Mouse (Mus musculus) gastrocnemius, adult 18-20 months (tissue): ENCODE data around the gene Btbd9. TPM values are rescaled to one million over a fixed set of nuclear protein-coding genes. Genes with fewer than 3 reads are reported as not detected.

Experiments
- DNase-seq: peaks from one replicate; pipeline ENCODE4 v3.0.0; 2021; ENCODE audit warnings: low spot score
- total RNA-seq, 2 experiments: library from RNA; stranded (reverse); gene quantifications; 2 replicates each; pipeline ENCODE4 v1.2.3; 2021

The Btbd9 gene
- total RNA-seq, 2 experiments from 2014 or later, result 11.5 to 15.2 TPM

GRCm38 (mm10) chr17:30604296-30604695, 28.0 kb upstream of the Btbd9 start:
- no peak for DNase-seq

DNA sequence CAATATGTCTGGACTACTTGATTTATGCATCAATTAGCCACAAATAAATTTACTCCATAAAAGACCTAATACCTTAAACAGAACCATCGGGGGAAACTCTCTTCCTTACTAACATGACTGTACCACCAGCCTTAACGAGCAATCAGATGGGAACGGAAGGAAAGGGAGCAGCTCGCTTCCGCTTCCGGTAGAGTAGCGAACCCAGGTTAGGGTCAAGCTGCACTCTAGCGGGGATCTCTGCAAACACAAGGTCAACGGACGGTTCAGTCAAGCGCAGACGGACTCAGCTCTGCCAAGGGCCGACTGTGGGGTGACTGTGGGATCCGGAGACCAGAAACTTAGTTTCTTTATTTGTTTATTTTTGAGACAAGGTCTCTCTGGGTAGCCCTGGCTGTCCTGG, 25.9 kb upstream of the Btbd9 start:
- DNase-seq, result no peak

GRCm38 (mm10) chr17:30598300-30598699, 22.0 kb upstream of the Btbd9 start:
- DNase-seq, result no peak

GRCm38 (mm10) chr17:30597786-30598185, 21.5 kb upstream of the Btbd9 start:
- DNase-seq, result no peak

- no peak for DNase-seq
Observed at GRCm38 (mm10) chr17:30594846-30595245, 18.6 kb upstream of the Btbd9 start.

DNA sequence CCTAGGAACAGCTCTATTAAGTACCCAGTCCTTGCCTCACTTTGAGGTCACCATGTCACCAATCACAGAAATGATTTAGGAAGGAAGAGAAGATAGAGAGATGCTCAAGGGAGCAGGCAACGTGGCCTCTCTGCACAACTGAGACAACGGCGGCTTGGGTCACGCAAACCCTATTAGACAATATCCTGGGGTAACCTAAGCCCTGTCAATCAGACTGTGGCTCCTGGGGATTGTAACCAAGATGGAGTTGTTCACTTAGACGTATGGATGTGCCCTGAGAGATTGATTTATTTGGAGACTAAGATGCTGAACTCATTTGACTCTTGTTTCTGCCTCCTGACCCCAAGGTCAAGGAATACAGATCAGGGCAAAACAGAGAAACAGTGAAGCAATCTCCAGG, 18.1 kb upstream of the Btbd9 start:
- no peak for DNase-seq

DNA sequence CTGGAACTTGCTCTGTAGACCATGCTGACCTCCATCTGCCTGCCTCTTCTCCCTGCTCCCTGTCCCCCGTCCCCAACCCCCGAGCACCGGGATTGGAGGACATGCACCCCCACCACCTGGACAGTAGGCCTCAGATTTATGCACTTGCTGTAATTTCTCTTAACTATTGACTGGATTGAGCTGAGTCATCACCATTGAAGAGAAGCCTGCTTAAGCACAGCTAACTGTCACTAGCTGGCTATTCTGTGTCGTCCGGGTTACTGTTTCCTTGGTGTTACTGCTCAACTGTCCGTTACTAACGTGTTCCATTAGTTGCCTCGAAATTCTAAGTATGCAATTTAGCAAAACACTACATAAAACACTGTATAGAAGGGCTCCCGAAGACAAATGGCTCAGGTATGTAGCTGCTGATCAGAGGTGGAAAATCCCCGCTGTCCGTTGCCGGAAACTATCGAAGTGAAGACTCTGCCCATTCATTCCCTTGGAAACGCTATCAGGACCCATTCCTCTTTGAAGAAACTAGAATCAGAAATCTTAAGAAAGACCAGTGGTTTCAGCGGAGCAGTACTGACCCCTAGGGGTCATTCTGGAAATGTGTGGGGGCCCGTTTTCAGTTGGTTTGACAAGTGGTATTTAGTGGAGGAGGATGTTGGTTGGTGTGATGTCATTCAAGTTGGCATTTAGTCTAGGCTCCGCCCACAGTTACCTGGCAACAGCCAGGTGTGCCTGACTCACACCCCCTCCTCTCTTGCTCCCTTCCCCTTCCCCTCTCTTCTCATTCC, 14.3 kb upstream of the Btbd9 start:
- peak; percentile 40 for DNase-seq

- no peak for DNase-seq
Observed at GRCm38 (mm10) chr17:30583258-30584001, 7.1 kb upstream of the Btbd9 start.

DNA sequence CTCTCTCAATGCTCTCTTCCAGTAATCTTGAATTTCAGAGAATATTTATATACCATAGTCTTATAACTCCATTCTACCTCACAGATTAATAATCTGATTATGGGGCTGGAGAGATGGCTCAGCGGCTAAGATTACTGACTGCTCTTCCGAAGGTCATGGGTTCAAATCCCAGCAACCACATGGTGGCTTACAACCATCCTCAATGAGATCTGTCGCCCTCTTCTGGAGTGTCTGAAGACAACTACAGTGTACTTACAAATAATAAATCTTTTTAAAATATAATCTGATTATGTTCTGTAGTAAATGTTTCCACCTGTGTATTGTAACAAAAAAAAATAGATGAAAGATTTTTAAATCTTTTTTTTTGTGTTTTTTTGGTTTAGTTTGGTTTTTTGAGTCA, 6.0 kb upstream of the Btbd9 start:
- DNase-seq, result no peak

- DNase-seq, result no peak
Observed at GRCm38 (mm10) chr17:30581201-30581600, 4.9 kb upstream of the Btbd9 start.

- DNase-seq, result no peak
Observed at GRCm38 (mm10) chr17:30580781-30581180, 4.5 kb upstream of the Btbd9 start.

- no peak for DNase-seq
Observed at GRCm38 (mm10) chr17:30576946-30577345, 658 bp upstream of the Btbd9 start.

GRCm38 (mm10) chr17:30575121-30575904, 975 bp downstream of the Btbd9 start:
- peak; percentile 38 for DNase-seq

DNA sequence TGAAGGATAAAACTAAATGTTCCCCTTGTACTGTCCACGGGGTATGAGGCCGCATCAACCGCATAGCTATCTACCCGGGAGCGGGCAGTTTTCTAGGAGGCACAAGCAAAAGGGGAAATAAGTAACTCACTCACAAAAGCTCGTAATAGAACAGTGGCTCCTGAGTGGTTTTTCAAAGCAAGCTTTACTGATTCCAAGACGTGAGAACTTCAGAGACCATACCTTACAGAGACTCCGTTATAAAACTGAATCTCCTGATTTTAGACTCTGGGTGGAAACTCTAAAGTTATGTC, 1.6 kb downstream of the Btbd9 start:
- DNase-seq, result no peak

- no peak for DNase-seq
Observed at GRCm38 (mm10) chr17:30573990-30574782, 2.1 kb downstream of the Btbd9 start.

DNA sequence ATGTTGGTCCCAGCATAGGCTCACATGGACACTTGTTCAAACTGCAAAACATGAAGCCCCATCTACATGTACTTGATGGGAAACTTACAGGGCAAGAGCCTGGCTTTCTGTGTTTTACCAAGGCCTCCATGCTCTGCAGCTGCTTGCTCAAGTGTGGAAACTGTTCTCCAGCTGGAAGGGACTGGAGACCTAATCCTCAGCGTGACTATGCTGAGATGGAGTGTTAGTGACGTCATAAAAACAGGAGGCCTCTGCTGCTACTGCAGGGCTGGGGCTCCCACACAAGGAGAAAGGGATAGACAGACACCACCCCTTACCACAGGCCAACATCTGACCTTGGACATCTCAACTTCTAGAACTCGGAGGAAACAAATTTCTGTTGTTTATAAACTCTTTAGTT, 5.3 kb downstream of the Btbd9 start:
- no peak for DNase-seq

- no peak for DNase-seq
Observed at GRCm38 (mm10) chr17:30570173-30570572, 6.1 kb downstream of the Btbd9 start.

DNA sequence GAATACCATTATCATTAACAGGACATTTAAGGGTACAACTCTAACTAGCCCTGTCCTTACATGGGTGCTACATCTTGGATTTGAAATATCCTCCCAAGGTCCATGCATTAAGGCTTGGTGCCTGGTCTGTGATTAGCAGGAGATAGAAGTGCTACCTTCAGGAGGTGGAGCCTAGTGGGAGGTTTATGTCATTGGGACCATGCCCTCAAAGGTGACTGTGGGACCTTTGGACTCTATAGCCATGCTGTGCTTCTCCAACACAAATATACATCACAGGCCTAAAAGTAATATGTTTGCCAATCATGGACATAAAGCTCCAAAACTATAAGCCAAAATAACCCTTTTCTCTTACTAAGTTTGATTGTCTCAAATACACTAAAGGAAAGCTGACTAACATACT, 7.8 kb downstream of the Btbd9 start:
- no peak for DNase-seq

DNA sequence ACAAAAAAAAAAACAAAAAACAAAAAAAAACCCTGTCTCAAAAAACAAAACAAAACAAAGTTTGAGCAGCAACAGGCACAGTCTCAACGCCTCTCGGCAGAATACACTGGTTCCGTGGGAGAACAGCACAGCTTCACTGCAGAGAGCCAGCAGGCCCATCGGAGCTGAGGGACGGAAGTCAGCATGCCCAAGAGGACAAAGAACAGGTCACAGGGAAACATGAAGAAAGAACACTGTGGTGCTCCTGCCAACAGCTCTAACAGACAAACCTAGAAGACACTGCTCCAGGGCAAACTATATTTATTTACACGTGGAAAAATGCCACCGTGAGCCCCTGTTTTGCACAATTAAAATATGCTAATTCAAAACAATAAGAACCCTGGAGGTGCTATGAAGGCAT, 11.3 kb downstream of the Btbd9 start:
- no peak for DNase-seq

GRCm38 (mm10) chr17:30564407-30564806, 11.9 kb downstream of the Btbd9 start:
- no peak for DNase-seq

DNA sequence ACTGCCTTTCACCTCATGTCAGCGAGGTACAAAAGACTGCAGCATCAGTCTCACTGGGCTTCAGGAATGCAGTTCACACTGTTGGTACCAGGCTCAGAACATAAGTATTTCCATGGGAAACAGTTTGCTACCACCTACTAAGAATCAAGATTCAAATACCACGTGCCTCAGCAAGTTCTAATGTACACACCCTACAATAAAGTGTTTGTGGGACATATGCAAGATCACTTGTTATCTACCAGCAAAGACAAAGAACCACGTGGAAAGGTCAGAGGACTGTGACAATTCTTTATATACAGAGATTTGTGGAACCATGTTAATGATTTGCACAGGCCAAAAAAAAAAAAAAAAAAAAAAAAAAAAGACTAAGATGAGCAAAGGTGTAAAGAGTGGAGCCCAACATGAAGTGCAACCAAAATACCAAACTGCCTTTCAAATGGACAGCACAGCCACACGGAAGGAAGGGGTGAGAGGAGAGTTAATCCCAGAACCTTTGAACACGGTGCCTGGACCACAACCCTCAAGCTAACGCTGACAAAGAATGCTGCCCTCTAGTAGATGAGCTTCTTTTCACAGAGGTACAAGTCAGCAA, 12.7 kb downstream of the Btbd9 start:
- no peak for DNase-seq
